Mouse (Mus musculus): ENCODE measurements around the gene Rbfox3.

The Rbfox3 gene

DNA sequence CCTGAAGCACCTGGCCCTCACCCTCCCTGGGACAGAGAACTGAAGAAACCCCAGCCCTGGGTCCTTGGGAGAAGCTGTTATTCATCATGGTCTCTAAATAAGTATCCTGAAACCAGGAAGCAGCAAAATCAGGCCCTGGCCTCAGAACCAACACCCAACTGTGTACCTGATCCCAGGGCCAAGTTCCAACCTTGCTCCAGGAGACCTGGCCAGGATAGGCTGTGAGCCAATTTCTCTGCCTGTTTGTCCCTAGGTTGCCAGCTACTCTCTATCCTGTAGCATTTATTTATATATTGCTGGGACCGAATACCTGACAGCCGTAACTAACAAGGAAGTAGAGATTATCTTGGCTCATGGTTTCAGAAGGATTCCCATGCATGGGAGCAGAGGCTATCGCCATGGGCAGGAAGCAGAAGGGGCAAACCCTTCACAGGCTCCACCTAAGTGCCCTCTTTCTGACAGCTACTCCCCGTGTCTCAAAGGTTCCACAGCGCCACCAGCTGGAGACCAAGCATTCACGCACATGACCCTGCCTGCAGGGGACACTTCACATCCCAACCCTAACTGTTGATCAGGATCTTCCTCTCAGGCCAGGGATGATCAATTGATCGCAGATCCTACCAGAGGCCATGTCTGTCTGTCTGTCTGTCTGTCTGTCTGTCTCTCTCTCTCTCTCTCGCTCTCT is 31.8 kb downstream of the Rbfox3 start:
- DNase-seq (ENCODE audit: low spot score) = no peak

DNA sequence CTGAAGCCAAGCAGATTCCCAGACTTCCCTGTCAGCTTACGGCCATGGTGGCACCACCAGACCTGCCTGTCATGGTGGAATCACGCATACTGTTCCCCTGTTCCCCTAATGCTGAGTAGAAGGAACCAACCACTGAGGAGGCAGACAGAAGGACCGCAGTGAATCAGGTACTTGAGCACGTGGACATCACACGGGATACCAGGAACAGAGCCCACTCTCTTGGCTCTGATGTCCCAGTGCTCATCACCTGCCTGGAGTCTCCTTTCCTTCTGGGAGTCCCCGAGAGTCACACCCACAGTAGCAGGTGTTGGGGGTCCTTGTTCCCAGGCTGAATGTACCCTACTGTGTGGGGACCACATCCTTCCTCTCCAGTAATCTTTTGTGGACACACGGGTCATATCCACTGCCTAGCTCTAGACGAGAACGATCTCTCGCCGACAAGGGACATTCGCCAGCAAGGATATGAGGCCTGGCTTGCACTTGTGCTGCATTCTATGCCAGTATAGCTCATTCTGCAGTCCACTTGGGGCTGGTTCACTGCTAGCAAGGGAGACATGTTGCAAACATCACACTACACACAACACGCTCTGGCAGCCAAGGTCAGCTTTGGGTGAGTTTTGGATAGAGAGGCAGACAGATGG is 32.7 kb downstream of the Rbfox3 start:
- DNase-seq (ENCODE audit: low spot score) = no peak

DNA sequence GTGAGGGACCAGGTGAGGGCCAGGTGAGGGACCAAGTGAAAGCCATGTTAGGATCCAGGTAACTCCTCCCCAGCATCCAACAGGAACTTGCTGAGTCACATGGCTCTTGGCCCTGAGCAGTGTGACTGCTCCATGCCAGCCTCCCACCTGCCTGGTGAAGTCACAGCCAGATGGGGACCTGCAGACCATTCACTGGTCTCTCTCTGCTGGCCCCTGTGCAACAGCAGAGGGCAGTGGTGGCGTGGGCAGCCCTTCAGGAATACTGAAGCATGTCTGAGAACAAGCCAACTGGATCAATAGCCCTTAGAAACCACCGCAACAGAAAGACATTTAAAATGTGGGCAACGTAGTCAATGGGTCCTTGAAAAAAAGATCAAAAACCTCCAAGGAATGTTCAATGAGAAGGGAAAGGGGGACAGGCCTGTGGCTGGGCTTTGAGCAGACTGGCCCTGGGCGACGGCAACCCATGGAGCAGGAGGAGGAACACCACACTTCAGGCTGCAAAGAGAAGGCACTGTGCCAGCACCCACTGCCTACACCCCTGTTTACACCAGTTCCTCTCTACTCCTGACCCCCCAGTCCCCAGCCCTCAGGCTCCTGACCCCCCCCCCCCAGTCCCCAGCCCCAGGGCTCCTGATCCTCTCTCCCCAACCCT is 36.0 kb downstream of the Rbfox3 start:
- DNase-seq (ENCODE audit: low spot score) = no peak

DNA sequence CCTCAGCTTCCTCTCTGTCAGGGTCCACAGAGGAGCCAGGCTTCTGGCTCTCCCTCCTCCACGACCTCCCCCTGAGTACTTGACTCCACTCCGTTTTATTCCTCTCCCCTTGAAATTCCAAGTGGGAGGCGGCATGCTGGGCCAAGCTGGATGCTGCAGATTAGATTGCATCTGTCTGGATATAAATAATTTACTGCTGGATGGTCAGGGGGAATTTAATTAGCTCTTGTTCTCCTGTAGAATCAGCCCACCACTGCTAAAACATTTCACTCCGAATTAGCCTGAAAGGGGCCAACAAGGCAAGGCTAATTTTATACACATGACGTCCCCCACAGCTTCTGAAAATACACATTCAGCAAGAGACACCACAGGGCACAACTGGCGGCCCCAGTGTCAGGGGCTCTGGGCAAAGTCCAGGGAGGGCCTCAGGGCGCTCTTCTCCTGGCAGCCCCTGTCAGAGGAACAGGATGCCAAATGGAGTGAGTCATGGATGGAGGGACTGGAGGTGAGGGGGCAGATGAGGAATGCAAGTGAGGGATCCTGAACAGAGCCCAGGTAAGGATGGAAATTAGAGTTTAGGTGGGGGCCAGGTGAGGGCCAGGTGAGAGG is 36.8 kb downstream of the Rbfox3 start:
- no peak for DNase-seq (ENCODE audit: low spot score)

DNA sequence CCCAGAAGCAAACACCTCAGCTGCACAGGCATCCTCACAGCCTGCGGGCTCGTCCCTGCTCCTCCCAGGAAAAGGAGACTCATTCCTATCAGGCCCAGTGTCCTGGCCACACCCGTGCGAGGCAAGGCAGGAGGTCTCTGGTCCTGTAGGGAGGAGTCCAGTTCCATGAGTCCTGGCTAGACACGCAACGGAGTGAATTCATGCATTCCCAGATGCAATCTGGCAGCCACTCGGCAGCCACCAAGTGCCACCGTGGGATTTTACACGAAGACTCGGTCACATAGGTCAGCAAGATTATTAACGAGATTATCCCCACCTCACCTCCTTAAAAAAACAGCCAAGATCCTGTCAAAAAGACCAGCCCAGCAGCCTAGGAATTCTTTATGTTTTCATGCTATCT is 37.4 kb downstream of the Rbfox3 start:
- DNase-seq (ENCODE audit: low spot score) = no peak

DNA sequence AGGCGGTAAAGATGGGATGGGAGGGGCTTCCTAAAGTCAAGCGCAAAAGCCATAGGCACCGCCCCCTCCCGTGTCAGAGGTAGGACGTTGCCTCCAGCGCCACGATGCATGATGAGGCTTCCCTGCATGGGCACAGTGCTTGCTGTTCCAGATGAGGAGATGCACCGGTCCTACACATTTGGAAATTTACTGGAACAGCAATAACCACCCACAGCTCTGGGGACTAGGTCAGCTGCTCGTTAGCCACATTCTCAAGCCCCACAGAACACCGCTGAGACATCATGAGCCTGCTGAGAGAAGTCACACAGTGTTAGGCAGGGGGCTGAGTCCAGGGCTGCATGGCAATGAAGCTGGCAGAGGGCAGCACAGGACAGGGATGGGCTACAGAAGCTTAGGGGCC is 39.9 kb downstream of the Rbfox3 start:
- DNase-seq (ENCODE audit: low spot score) = no peak

DNA sequence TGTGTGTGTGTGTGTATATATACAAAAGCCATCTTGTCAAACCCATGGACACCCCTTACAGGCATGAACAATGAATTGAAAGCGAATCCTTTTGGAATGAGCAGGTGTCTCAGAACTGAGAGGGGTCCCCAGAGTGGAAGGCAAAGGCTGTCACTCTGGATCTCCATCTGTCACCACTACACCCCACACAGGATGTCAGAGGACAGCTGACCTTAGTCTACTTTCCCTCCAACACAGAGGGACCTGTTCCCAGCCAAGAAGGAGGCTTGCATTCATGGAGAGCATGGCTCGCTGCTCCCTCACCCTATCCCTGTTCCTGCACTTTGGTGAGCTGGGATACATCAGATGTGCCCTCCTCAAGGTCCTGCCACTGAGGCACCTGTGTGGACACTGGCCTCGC is 48.0 kb downstream of the Rbfox3 start:
- no peak for DNase-seq (ENCODE audit: low spot score)

DNA sequence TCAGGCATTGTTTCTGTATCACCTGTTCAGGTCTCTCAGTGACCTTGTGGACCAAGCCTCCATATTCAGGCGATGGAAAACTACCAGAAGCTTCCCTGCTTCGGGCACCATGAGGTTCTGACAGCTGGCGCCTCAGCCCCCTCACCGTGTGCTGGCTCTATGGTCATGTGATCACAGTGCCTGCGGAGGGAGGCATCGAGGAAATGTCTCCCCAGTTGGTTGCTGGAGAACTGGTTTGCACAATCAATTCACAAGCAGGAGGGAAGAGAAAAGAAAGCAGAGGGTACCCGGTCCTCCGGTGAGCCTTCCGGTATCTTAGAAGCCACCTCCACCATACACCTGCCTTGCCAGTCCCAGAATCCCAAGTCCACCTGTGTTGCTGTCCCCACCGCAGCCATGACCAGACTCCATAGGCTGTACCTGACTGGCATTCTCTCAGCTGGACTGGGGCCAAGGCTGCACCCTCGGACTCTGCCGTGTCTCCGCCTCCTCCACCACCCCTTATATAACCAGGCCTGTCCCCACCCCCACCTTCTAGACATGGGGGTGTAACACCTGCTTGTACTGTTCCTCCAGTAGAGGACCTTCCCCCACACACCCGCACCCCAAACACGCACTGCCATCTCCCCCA is 49.5 kb downstream of the Rbfox3 start:
- DNase-seq (ENCODE audit: low spot score) = no peak

DNA sequence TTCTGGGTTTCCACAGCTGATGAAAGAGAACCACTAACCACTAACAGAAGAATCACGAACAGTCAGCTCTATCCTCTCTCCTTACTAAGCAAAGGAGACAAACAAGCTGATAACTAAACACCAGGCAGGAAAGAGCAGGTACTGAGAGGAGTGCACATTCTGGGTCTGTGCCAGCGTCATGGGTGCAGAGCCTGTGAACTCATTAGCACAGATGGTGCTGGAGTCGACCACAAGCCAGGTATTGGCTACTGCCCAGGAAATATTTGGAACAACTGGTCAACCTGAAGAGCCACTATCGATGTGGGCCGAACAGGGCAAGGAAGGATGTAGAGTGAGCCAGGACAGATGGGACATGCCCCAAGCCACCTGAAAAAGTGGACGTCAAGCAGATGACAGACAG is 50.2 kb downstream of the Rbfox3 start:
- no peak for DNase-seq (ENCODE audit: low spot score)

DNA sequence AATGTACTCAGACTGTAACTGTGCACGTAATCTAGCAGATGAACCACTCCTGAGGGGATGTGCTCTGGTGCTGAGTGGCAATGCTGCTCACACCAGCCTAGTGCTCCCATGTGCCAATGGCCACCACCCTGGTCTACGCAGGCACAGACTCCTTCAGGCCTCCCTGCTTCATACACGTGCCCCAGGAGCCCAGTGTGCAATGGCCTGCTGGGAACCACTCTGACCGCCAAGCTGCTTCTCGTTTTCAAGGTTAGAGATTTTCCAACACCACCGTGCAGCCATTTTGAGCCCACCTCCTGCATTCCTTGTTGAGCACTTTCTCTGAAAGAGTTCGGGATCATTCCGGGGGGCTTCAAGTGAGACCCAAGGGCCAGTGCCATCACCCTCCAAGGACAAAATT is 50.6 kb downstream of the Rbfox3 start:
- DNase-seq (ENCODE audit: low spot score) = no peak

DNA sequence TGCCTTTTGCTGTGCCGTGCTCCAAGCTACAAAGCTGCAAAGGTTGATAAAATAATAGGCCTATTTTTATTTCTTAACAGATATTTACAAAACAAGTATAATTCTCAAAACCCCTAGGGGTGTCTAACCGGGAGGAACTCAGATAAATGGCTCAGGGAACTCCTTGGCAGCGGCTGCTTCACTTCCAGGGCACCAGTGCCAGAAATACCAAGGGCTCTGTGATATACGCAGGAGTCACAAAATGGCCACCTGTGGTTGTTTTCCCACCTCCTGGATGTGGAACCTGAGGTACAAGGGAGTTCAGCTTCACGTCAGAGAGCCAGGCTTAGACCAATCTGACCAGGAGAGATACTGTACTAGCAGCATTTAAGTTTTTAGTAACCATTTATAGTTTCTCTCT is 51.6 kb downstream of the Rbfox3 start:
- DNase-seq (ENCODE audit: low spot score) = no peak

DNA sequence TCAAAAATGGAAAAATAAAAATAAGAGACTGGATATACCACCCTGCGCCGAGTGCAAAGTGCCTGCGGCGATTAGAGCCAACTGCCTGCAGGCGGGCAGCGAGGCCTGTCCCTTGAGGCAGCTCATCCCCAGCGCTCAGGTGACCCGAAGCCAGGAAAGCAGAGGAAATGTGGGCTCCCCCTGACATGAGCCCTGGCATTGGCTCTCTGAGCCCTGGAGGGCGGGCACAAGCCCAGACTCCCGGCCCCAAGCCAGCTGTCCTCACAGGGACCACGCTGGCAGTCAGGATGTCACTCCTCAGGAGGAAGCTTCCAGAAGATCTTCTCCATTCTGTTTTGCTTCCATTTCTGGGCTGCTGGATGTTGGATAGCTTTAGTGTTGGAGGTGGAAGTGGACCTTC is 53.1 kb downstream of the Rbfox3 start:
- DNase-seq (ENCODE audit: low spot score) = no peak

DNA sequence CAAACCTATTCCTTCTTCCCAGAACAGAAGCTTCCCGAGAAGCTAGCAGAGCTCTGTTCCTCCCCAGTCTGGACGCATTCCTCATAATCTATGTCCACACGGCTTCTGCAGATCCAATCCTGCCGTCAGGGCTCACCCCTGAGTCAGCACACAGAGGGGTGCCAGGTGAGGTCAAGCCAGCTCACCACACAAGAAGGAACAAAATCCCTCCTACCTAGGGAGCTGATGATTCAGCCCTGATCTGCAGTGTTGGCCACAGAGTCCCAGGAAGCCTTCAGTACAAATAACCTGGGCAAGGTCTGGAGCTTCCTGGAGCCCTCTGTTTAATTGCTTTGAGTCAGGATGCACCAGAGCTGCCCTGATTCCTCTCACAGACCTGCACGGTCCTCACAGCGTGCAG is 60.0 kb downstream of the Rbfox3 start:
- no peak for DNase-seq (ENCODE audit: low spot score)

DNA sequence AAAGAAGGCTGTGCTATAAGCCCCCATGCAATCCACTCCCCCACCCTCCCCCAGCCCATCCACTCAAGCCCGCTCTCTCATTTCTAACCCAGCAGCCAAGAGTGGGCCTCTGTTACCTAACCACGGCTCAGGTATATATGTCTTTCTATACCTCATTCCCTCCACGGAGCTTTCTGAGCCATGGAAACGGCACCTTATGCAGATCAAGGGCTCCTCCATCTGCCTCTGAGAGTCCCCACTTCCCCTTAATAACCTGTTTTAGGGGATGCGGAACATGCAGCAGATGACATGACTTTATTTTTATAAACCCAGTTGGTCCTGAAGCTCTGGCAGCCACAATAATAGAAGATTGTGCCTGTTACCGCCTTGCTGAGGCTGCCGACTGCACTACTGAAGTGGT is 63.4 kb downstream of the Rbfox3 start:
- DNase-seq (ENCODE audit: low spot score) = no peak

DNA sequence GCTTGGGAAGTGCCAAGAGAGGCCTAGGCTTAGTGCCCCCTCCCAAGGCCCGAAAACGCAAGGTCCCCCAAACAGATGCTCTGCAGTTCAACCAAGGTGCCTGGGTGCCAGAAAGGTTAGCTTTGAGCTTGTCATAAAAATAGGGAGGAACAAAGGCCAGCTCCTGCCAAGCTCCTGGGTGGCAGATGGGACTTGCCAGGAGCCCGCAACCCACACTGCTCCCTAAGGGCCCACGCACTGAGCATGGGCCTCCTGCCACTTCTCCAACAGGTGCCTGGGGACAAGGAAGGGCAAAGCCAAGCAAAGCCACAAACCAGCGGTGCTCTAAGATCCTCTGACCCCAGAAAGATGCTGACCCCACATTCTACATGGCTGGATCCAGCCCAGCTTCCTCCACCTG is 70.4 kb downstream of the Rbfox3 start:
- DNase-seq (ENCODE audit: low spot score) = no peak

DNA sequence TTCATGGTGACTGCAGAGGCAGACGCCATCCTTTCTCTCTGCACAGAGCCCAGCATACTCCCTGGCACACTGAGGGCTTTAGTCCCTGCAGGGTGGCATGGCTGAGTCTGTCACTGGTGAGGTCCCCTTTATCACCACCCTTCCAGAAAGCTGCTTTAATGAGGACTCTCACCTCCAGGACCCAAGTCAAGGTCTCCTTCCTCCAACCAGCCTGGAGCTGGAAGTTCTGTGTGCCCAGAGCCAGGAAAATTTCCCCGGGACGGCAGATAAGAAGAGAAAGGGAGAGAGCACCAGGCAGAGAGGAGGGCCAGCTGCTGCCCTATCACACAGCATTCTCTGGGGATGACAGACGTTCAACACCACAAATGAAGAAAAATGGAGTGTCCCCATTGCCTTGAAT is 73.2 kb downstream of the Rbfox3 start:
- DNase-seq (ENCODE audit: low spot score) = no peak

DNA sequence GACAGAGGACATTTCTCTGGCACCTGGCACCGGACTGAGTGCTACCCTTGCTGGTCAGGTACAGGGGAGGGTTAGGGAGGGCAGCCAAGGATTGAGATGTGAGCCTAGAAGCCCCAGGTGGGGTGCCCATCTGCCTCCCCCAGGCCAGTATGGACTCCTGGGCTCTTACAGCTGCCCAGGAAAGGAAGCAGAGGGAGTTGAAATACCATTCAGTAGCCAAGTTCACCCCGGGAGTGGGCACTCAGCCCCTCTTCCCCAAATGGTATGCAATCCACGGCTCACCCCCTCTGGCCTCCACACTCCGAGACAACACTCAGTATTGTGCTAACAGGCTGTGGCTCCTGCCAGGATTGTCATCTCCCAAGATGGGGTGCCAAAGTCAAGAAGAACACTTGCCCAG is 74.5 kb downstream of the Rbfox3 start:
- no peak for DNase-seq (ENCODE audit: low spot score)

DNA sequence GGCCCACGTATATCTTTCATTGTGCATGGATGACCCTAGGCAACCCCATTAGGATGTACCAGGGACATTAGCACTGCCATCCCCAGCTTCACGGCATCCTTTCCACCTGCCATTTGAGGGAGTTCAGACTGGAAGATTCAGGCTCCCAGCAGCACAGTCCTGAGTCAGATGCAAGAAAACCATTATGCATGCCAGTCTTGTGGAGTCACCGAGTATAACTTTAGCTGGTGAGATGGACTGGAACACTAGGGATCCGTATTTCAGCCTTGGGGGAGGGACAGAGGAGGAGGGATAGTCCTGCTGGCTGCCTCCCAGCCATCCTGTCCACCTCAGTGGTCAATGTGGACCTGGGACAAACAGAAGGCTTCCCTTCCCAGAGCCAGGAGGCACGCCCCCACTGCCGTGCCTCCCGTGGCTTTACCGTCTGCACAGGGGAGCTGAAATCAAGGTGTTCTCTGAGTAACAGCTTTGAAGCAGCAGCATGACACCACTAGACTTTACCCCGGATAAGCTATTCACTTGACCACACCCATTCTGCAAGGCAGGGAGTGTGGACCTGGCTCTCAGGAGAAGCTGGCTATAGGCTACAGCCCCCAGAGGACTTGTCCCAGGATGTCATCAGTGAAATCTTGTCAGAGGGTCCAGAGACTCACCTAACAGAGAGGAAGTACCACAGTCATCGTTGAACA is 78.5 kb downstream of the Rbfox3 start:
- no peak for DNase-seq (ENCODE audit: low spot score)

DNA sequence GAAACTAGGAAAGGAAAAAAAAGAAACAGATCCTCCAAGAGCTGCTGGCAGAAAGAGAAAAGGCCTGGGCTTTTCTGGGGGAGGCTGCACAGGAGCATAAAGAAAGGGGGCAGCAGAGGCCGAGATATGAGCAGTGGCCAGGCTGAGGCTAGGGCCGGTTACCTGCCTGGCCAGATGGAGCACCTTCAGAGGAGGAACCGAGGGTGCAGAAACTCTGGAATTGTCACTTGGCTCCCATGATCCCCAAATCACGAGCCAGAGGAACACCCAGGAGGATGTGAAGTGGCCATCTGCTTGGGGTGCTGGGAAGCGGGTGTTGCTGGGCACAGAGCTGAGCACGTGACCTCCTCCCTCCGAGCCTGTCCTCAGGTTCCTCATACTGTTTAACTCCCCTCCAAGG is 79.7 kb downstream of the Rbfox3 start:
- DNase-seq (ENCODE audit: low spot score) = no peak

DNA sequence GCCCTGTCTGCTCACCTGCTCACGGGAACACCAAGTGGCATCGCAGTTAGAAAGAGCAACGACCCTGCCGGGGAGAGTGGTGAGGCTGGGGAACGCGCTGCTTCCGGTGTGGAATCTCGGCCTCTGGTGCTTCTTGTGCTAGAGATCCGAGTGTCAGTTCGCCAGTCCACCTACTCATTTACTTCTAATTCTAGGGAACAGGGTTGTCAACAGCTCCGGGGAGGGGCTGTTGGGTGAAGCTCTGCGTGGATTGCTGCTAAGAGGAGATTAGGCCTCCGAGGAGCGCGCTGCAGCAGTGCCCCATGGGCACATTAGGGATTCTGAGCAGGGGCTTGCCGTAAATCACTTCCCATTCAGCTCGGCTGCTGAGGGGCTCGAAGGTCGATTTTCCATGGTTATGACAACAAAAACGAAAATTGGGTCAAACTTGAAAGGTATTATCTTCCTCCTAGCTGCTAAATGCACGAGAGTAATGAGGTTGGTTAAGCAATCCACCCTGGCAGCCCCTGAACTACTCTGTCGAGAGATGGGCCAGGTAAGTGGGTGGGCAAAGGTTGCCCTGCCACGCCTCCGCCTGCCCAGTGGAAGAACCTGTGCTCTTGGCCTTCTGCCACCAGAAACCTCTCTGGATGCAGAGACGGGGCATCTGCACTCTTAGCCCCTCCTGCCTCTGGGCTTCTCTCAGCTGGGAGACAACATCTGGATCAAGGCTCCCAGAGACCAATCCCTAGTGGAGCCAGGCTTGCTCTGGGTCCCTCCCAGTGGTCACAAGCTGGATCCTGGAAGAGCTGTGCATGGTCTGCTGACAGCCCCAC is 85.9 kb downstream of the Rbfox3 start:
- DNase-seq (ENCODE audit: low spot score) = no peak

DNA sequence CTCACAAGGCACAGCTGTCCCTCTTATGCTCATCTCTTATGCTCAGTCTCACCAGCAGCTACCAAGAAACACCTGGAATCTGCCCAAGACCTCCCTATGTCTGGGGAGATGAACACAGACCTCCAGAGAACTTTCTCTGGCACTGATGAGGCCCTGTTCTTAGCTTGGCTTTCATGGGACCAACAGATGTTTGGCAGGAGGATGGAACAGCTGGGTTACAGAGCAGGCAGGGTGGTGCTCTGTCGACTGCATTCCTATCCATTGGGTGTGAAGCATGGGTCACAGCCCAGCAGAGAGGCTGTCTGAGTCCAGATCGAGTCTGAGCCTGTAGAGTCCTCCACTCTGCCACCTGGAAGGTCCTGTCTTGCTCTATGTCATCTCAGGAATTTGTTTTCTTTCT is 90.0 kb downstream of the Rbfox3 start:
- DNase-seq (ENCODE audit: low spot score) = no peak
